Mouse (Mus musculus) left cerebral cortex, postnatal 25 days (tissue): ENCODE results near the gene Taok2. TPM values are rescaled to one million over a fixed set of nuclear protein-coding genes. Genes with fewer than 3 reads are reported as not detected.

ENCODE experiments used
- DNase-seq, 2 experiments: peaks; one replicate each; pipeline ENCODE4 v3.0.0; 2022; ENCODE audit warnings: low spot score in 2 of 2, mixed read lengths in 1 of 2
- intact Hi-C: fragments of 180-260 bp; cut with DNase I; formaldehyde crosslinking; loops from one replicate; pipeline ENCODE4 v1.15.1; 2025
- total RNA-seq, 2 experiments: library from RNA; stranded (reverse); gene quantifications; 2 replicates each; pipeline ENCODE4 v1.2.3; 2021

Gene Taok2
- total RNA-seq, 2 experiments from 2014 or later, result 149 to 154 TPM

- intact Hi-C loops, result loop anchor here (2.0 to 5.0 kb wide), 2 partner anchors 69 to 143 kb away; partner anchors contain the start of genes Maz and Sez6l2
- no peak for DNase-seq
Measured at GRCm38 (mm10) chr7:126883731-126884181, 747 bp downstream of the Taok2 start.

GRCm38 (mm10) chr7:126881040-126881439 lies 3.5 kb downstream of the Taok2 start:
- no peak for DNase-seq
- intact Hi-C loops, result loop anchor here (5.0 kb wide), 1 partner anchor 71 kb away; the partner anchor contains the start of gene Sez6l2

GRCm38 (mm10) chr7:126877239-126877638 lies 7.3 kb downstream of the Taok2 start:
- no peak for DNase-seq
- intact Hi-C loops, result no loop called here

- intact Hi-C loops, result no loop called here
- no peak for DNase-seq
Measured at GRCm38 (mm10) chr7:126870520-126870891, 14.0 kb downstream of the Taok2 start.

GRCm38 (mm10) chr7:126869780-126870519 lies 14.6 kb downstream of the Taok2 start:
- DNase-seq, result no peak
- intact Hi-C loops, result no loop called here

GRCm38 (mm10) chr7:126868003-126868402 lies 16.5 kb downstream of the Taok2 start:
- DNase-seq, result no peak
- intact Hi-C loops, result no loop called here

GRCm38 (mm10) chr7:126867534-126867933 lies 17.0 kb downstream of the Taok2 start:
- intact Hi-C loops, result no loop called here
- DNase-seq, result no peak

GRCm38 (mm10) chr7:126863791-126864190 lies 20.7 kb downstream of the Taok2 start:
- no peak for DNase-seq
- intact Hi-C loops, result loop anchor here (2.0 kb wide), 1 partner anchor 153 kb away; the partner anchor contains the start of genes Pagr1a and Pagr1b

- intact Hi-C loops, result loop anchor here (2.0 kb wide), 1 partner anchor 155 kb away; the partner anchor contains the start of genes Pagr1a and Pagr1b
- DNase-seq, result peak; percentile 94 to 97
Measured at GRCm38 (mm10) chr7:126862147-126862784, 22.2 kb downstream of the Taok2 start, which contains the start of gene Ino80e. TSS of gene Ino80e (minus strand) at chr7:126862377.

- intact Hi-C loops, result loop anchor here (2.0 kb wide), 2 partner anchors 37 to 155 kb away; partner anchors contain the start of genes Pagr1a and Pagr1b
- DNase-seq, result peak; percentile 94 to 97
Measured at GRCm38 (mm10) chr7:126861429-126862130, 22.9 kb downstream of the Taok2 start, which contains the start of gene Hirip3. TSS of gene Hirip3 (plus strand) at chr7:126861972.

- intact Hi-C loops, result loop anchor here (2.0 kb wide), 1 partner anchor 36 kb away; no protein-coding TSS in a partner anchor
- no peak for DNase-seq
Measured at GRCm38 (mm10) chr7:126860987-126861386, 23.5 kb downstream of the Taok2 start.

GRCm38 (mm10) chr7:126856741-126857420 lies 27.6 kb downstream of the Taok2 start:
- no peak for DNase-seq
- intact Hi-C loops, result no loop called here

- intact Hi-C loops, result no loop called here
- no peak for DNase-seq
Measured at GRCm38 (mm10) chr7:126855641-126856040, 28.9 kb downstream of the Taok2 start.

- DNase-seq, result no peak
- intact Hi-C loops, result no loop called here
Measured at GRCm38 (mm10) chr7:126853454-126853853, 31.0 kb downstream of the Taok2 start.

- intact Hi-C loops, result no loop called here
- DNase-seq, result no peak
Measured at GRCm38 (mm10) chr7:126851192-126851591, 33.3 kb downstream of the Taok2 start.

- intact Hi-C loops, result no loop called here
- no peak for DNase-seq
Measured at GRCm38 (mm10) chr7:126850161-126850560, 34.3 kb downstream of the Taok2 start.

GRCm38 (mm10) chr7:126848794-126849193 lies 35.7 kb downstream of the Taok2 start:
- DNase-seq, result peak; percentile 63 to 71
- intact Hi-C loops, result no loop called here

GRCm38 (mm10) chr7:126847421-126848398 lies 36.8 kb downstream of the Taok2 start:
- intact Hi-C loops, result no loop called here
- DNase-seq, result no peak
